Mouse (Mus musculus): ENCODE measurements around the gene Tbr1.

DNA sequence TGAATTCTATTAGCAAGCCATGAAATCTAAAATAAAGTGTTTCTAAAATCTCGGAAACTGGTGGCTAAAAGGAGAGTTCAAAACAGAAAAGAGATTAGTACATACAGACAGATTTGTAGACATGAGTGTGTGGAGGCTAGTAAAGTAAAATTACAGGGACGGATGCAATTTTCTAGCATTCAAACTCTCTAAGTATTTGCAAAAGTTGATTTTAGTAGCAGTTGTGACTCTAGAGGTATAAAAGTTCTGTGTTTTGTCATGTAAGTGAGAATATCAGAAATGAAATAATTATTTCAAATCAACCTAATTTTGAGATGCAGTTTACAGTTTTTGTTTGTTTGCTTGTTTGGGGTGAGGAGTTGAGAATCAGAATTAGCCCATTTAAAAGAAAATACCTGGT is 5.1 kb downstream of the Tbr1 start:
- TF ChIP-seq POLR2A (IDR thresholded peaks at IDR 0.05; ENCODE audit: low read depth, low read length) = no peak
- no peak for TF ChIP-seq CTCF (IDR thresholded peaks at IDR 0.05; ENCODE audit: extremely low read depth, insufficient read length, insufficient replicate concordance, low read depth, low read length)

All from small intestine, adult 2 months (tissue).